15 mouse cellular contexts compared by ENCODE assay signal in genomic region chr6:39579552-39579951, GRCm38 (mm10). TPM values are rescaled to one million over a fixed set of nuclear protein-coding genes. Genes with fewer than 3 reads are reported as not detected.
"Had no signal": no experiment of that assay in that cellular context is flagged by ENCODE, and none has a peak within 500 bp of the region (broad histone marks: within the 10 kb centered on the region; RNA-seq: fewer than 3 reads in every experiment).

No protein-coding gene starts in this region.

- DNase-seq: kidney, adult 18-20 months; kidney, adult 9 months; kidney, postnatal 14 days; kidney, postnatal 4 days; left cerebral cortex, postnatal 4 days; liver, postnatal 0 days; lung, embryonic 14.5 days; lung, postnatal 36 days; midbrain, embryonic 14.5 days; right cerebral cortex, postnatal 4 days; thymus, postnatal 25 days had no signal

RNA-seq across cellular contexts. Expression of gene Gm42420, which starts 6.0 kb away (rescaled TPM):
- total RNA-seq: layer of hippocampus, adult 18-20 months; midbrain, postnatal 0 days had no signal
- polyA plus RNA-seq: inflammation-experienced regulatory T-cells, adult 6 months had no signal

RNA-seq across cellular contexts. Expression of gene Dennd2a, which starts 21.9 kb away (rescaled TPM):
- total RNA-seq: megakaryocyte-erythroid progenitor cell, adult 5-6 weeks had no signal
